Mouse (Mus musculus): ENCODE measurements around the gene Nr1h3. TPM values are rescaled to one million over a fixed set of nuclear protein-coding genes. Genes with fewer than 3 reads are reported as not detected.

Nr1h3 gene
- polyA plus RNA-seq, 1 experiment from 2014 or later, result 1.1 TPM

DNA sequence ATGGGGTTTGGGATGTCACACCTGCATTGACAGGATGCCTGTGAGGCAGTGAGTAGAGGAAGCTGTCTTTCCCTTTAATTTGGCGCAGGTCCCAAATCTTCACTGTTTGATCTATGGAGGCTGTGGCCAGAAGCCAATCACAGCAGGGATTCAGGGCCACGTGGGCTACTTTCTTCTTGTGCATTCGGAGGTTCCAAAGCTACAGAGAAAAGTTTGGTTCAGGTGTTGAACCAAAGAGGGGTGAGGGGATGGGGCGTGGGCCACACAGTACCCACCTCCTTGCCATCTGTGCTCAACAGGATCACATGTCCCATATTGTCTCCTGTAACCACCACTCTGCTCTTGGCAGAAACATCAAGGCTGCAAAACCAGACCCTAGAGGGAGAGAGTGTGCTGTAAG, 14.4 kb upstream of the Nr1h3 start:
- no peak for ATAC-seq (ENCODE audit: low read depth)
- peak overlapping the region; percentile 14; the same call in 1 of the 2 replicates for H3K27ac ChIP-seq (replicated peaks)
- H3K9ac ChIP-seq, result no peak overlapping the region
- 61% methylated on average over 4 of the region's 4 CpGs for WGBS
- H3K27me3 ChIP-seq, result no peaks in the 10 kb centered on the region
- H3K9me3 ChIP-seq, result no peaks in the 10 kb centered on the region
- H3K36me3 ChIP-seq, result peaks cover 57% of the 10 kb centered on the region
- no peak overlapping the region for H3K4me3 ChIP-seq
- H3K4me2 ChIP-seq, result no peak overlapping the region
- H3K4me1 ChIP-seq (replicated peaks), result 0 out of 2 replicates have a peak, but pooled peaks cover 3% of the 10 kb centered on the region

GRCm38 (mm10) chr2:91213311-91213710, 10.7 kb upstream of the Nr1h3 start:
- peaks cover 87% of the 10 kb centered on the region for H3K36me3 ChIP-seq
- H3K4me1 ChIP-seq (replicated peaks), result 0 out of 2 replicates have a peak, but pooled peaks cover 3% of the 10 kb centered on the region
- no peaks in the 10 kb centered on the region for H3K9me3 ChIP-seq
- H3K27ac ChIP-seq (replicated peaks), result no peak overlapping the region
- no peaks in the 10 kb centered on the region for H3K27me3 ChIP-seq
- H3K4me2 ChIP-seq, result no peak overlapping the region
- no peak for ATAC-seq (ENCODE audit: low read depth)
- H3K9ac ChIP-seq, result no peak overlapping the region
- no peak overlapping the region for H3K4me3 ChIP-seq

DNA sequence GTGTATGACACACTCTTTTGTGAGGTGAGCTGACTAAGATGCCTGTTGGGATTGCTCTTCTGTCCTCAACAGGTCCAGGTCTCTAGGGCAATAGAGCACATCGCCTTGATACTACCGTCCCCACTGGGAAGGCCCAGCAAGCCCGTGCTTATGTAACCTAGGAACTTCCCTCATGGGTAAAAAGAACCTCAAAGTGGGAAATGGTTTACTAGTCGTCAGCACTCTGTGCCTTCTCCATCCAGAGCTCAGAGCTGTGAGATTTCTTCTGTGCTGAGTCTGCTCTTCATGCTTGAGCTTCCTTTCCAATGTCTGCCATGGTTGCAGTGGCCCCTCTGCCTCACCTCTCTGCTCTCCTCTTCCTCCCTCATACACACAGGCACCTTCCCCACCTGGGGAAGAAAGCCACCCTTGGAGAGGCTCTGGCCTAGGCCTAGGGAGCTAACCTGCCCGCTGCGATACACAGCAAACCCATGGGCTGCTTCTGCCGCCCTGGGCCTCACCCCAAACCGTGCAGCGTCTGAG, 3.7 kb upstream of the Nr1h3 start:
- no peaks in the 10 kb centered on the region for H3K27me3 ChIP-seq
- peaks cover 65% of the 10 kb centered on the region for H3K36me3 ChIP-seq
- H3K9ac ChIP-seq, result no peak overlapping the region
- WGBS, result 95% methylated on average over 9 of the region's 9 CpGs
- H3K9me3 ChIP-seq, result no peaks in the 10 kb centered on the region
- no peak for ATAC-seq (ENCODE audit: low read depth)
- no peak overlapping the region for H3K4me3 ChIP-seq
- H3K27ac ChIP-seq (replicated peaks), result no peak overlapping the region
- H3K4me1 ChIP-seq (replicated peaks), result peaks cover 32% of the 10 kb centered on the region
- no peak overlapping the region for H3K4me2 ChIP-seq

- H3K36me3 ChIP-seq, result peaks cover 36% of the 10 kb centered on the region
- ATAC-seq (ENCODE audit: low read depth), result no peak; the same call in 1 of the 2 replicates
- WGBS, result 13% methylated on average over 20 of the region's 20 CpGs
- peaks cover 34% of the 10 kb centered on the region for H3K4me1 ChIP-seq (replicated peaks)
- H3K9me3 ChIP-seq, result no peaks in the 10 kb centered on the region
- H3K27ac ChIP-seq (replicated peaks), result peak overlapping the region; percentile 90
- peak overlapping the region; percentile 80 for H3K4me3 ChIP-seq
- no peaks in the 10 kb centered on the region for H3K27me3 ChIP-seq
- H3K9ac ChIP-seq, result peak overlapping the region; percentile 90
- peak overlapping the region; percentile 67 for H3K4me2 ChIP-seq
Measured at GRCm38 (mm10) chr2:91202972-91203656, 480 bp upstream of the Nr1h3 start.

- ATAC-seq (ENCODE audit: low read depth), result no peak
- Histone ChIP-seq H3K36me3 (no peaks in the 10 kb centered on the region), H3K4me3 (no peak overlapping the region), H3K4me1 (replicated peaks) (peaks cover 31% of the 10 kb centered on the region), H3K4me2 (no peak overlapping the region), H3K9me3 (no peaks in the 10 kb centered on the region), H3K27ac (replicated peaks) (no peak overlapping the region), H3K9ac (no peak overlapping the region), H3K27me3 (no peaks in the 10 kb centered on the region)
- WGBS, result 88% methylated on average over 3 of the region's 3 CpGs
Measured at GRCm38 (mm10) chr2:91198888-91199287, 3.7 kb downstream of the Nr1h3 start.

DNA sequence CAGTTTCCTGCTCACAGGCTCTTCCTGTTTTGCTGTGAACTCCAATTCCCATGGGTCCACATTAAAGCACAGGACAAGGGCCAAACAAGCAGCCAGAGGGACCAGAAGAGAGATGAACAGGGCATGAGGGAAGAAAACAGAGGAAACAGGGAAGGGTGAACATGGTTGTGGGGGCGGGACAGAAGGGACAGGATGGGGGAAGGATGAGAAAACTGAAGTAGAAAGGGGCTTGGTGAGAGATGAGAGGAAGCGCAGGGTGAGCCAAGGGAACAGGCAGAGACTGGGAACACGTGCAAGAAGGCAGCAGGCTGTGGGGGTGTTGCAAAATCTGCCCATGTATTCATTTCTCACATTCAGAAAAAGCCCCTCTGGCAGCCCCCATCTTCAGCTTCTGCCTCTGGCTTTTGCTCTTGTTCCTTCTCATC, 6.0 kb downstream of the Nr1h3 start:
- no peaks in the 10 kb centered on the region for H3K27me3 ChIP-seq
- H3K4me2 ChIP-seq, result no peak overlapping the region
- peaks cover 17% of the 10 kb centered on the region for H3K4me1 ChIP-seq (replicated peaks)
- 70% methylated on average over 3 of the region's 3 CpGs for WGBS
- H3K27ac ChIP-seq (replicated peaks), result no peak overlapping the region
- no peak overlapping the region for H3K9ac ChIP-seq
- ATAC-seq (ENCODE audit: low read depth), result no peak
- no peaks in the 10 kb centered on the region for H3K36me3 ChIP-seq
- H3K9me3 ChIP-seq, result no peaks in the 10 kb centered on the region
- no peak overlapping the region for H3K4me3 ChIP-seq

- no peaks in the 10 kb centered on the region for H3K27me3 ChIP-seq
- WGBS, result 1% methylated on average over 27 of the region's 27 CpGs
- H3K9ac ChIP-seq, result peak overlapping the region; percentile 64
- H3K4me3 ChIP-seq, result peak overlapping the region; percentile 30
- no peaks in the 10 kb centered on the region for H3K36me3 ChIP-seq
- H3K4me1 ChIP-seq (replicated peaks), result peaks cover 12% of the 10 kb centered on the region
- H3K27ac ChIP-seq (replicated peaks), result no peak overlapping the region
- peak; percentile 85 for ATAC-seq (ENCODE audit: low read depth)
- peak overlapping the region; percentile 60 for H3K4me2 ChIP-seq
- no peaks in the 10 kb centered on the region for H3K9me3 ChIP-seq
Measured at GRCm38 (mm10) chr2:91194624-91195332, 7.9 kb downstream of the Nr1h3 start.

GRCm38 (mm10) chr2:91190501-91190900, 12.1 kb downstream of the Nr1h3 start:
- H3K9me3 ChIP-seq, result no peaks in the 10 kb centered on the region
- ATAC-seq (ENCODE audit: low read depth), result no peak
- H3K27ac ChIP-seq (replicated peaks), result no peak overlapping the region
- 92% methylated on average over 16 of the region's 16 CpGs for WGBS
- H3K4me2 ChIP-seq, result no peak overlapping the region
- H3K36me3 ChIP-seq, result no peaks in the 10 kb centered on the region
- no peak overlapping the region for H3K4me3 ChIP-seq
- H3K9ac ChIP-seq, result no peak overlapping the region
- no peaks in the 10 kb centered on the region for H3K27me3 ChIP-seq
- peaks cover 12% of the 10 kb centered on the region for H3K4me1 ChIP-seq (replicated peaks)

DNA sequence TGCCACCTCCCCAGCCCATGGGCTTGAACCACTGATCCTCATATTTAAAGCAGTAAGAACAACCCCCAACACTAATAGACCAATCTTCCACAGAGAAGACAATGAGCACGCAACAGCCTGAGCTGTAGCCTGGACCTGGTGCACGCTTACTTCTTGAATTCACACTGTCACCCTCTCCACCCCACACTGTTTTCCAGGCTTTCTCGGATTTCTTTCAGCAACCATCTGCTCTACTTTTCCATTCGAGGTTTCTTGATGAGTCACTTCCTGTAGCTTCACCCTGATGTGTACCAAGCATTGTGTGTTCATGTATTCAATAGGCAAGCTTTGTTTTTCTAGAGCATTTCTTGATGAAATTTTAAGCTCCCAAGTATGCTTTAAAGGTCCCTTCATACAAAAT, 15.2 kb downstream of the Nr1h3 start:
- Histone ChIP-seq H3K27ac (replicated peaks) (no peak overlapping the region), H3K27me3 (no peaks in the 10 kb centered on the region), H3K9ac (no peak overlapping the region), H3K36me3 (no peaks in the 10 kb centered on the region), H3K4me1 (replicated peaks) (peaks cover 7% of the 10 kb centered on the region; the same call in 1 of the 2 replicates), H3K4me3 (no peak overlapping the region), H3K4me2 (no peak overlapping the region), H3K9me3 (no peaks in the 10 kb centered on the region)
- no peak for ATAC-seq (ENCODE audit: low read depth)
- WGBS, result 77% methylated on average over 4 of the region's 4 CpGs

DNA sequence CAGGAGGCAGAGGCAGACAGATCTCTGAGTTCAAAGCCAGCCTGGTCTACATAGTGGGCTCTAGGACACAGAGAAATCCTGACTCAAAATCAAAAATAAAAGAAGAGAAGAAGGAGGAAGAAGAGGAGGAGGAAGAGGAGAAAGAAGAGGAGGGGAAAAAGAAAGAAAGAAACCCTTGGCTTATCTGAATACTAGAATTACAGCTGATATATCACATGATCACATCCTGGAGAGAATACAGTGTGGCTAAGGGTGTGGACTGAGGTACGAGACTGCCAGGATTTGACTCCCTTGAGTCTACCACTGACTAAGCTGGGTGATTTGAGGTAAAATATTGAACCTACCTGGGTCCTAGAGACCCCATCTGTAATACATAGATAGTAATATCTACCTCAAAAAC, 16.4 kb downstream of the Nr1h3 start:
- Histone ChIP-seq H3K9me3 (no peaks in the 10 kb centered on the region), H3K4me1 (replicated peaks) (peaks cover 17% of the 10 kb centered on the region), H3K4me3 (no peak overlapping the region), H3K27ac (replicated peaks) (no peak overlapping the region), H3K4me2 (no peak overlapping the region), H3K27me3 (no peaks in the 10 kb centered on the region), H3K9ac (no peak overlapping the region), H3K36me3 (no peaks in the 10 kb centered on the region)
- 74% methylated on average over 1 of the region's 1 CpGs for WGBS
- ATAC-seq (ENCODE audit: low read depth), result no peak

- peak within 1 kb of the TSS; percentile 84 for H3K4me3 ChIP-seq
- ATAC-seq (ENCODE audit: low read depth), result 0 out of 2 replicates have a peak, but pooled peaks have one; percentile 2
Measured at GRCm38 (mm10) chr2:91183711-91184405, 18.8 kb downstream of the Nr1h3 start, which contains the start of gene Madd. Madd (minus strand) TSS chr2:91183837.

DNA sequence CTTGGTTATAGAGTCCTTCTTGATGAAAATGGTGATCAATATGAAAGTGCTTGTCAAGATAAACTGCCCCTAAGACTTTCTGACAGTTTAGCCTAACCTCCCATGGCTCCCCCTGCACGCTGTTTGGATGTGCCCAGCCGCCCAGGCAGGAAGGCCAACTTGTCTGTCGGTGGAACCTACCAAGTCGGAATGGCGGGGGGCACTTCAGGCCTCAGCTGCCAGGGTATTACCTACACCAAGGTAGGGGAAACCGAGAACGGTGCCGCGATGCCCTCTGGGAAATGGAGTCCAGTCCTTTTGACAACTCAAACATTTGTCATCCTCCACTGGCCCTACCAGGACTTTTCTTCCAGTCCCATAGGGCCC, 19.5 kb downstream of the Nr1h3 start:
- H3K4me3 ChIP-seq, result peak overlapping the region; percentile 84
- no peaks in the 10 kb centered on the region for H3K27me3 ChIP-seq
- peaks cover 33% of the 10 kb centered on the region for H3K4me1 ChIP-seq (replicated peaks)
- under 1% methylated on average over 9 of the region's 9 CpGs for WGBS
- H3K9me3 ChIP-seq, result no peaks in the 10 kb centered on the region
- ATAC-seq (ENCODE audit: low read depth), result peak; percentile 96
- peak overlapping the region; percentile 87 for H3K4me2 ChIP-seq
- peak overlapping the region; percentile 88 for H3K9ac ChIP-seq
- peak overlapping the region; percentile 93 for H3K27ac ChIP-seq (replicated peaks)
- peaks cover 10% of the 10 kb centered on the region for H3K36me3 ChIP-seq

More at GRCm38 (mm10) chr2:91183711-91184405, 18.8 kb downstream of the Nr1h3 start, which contains the start of gene Madd:
- H3K27me3 ChIP-seq, result no peaks in the 10 kb centered on the region
- 72% methylated on average over 15 of the region's 15 CpGs for WGBS
- H3K9me3 ChIP-seq, result no peaks in the 10 kb centered on the region
- peak within 1 kb of the TSS; percentile 93 for H3K27ac ChIP-seq (replicated peaks)
- H3K4me2 ChIP-seq, result peak within 1 kb of the TSS; percentile 87
- H3K36me3 ChIP-seq, result 0 out of 2 replicates have a peak, but pooled peaks cover 5% of the 10 kb centered on the region
- peaks cover 33% of the 10 kb centered on the region for H3K4me1 ChIP-seq (replicated peaks)
- H3K9ac ChIP-seq, result peak within 1 kb of the TSS; percentile 88

Data from neural tube, embryonic 13.5 days (tissue).